Mouse (Mus musculus) MEL (cell line): Measurements from ENCODE around the gene Rrp12. TPM values are rescaled to one million over a fixed set of nuclear protein-coding genes. Genes with fewer than 3 reads are reported as not detected.

ENCODE experiments used
- DNase-seq: peaks from one replicate; pipeline ENCODE4 v3.0.0; 2011; ENCODE audit warnings: low read depth, low spot score
- H3K27ac ChIP-seq: 2 replicates; pipeline ENCODE4 v1.5.1; 2012; ENCODE audit warnings: low read depth, mild to moderate bottlenecking, control low read depth, low read length, moderate library complexity; ENCODE audit not compliant: control insufficient read depth
- H3K27me3 ChIP-seq, 2 experiments: fragments of 150-350 bp in 1 of 2; sonication (generic) in 1 of 2; 2 replicates each; pipeline ENCODE4 v1.6.1; 2012; ENCODE audit warnings: low read length in 2 of 2, mild to moderate bottlenecking in 2 of 2, improper control_type of control experiment in 1 of 2, moderate library complexity in 1 of 2; ENCODE audit not compliant: insufficient read depth in 2 of 2, control insufficient read depth in 1 of 2
- H3K36me3 ChIP-seq, 2 experiments: 2 replicates each; pipeline ENCODE4 v1.6.1; 2012 to 2014; ENCODE audit warnings: low read length in 2 of 2, improper control_type of control experiment in 1 of 2, inconsistent platforms in 1 of 2, mild to moderate bottlenecking in 1 of 2; ENCODE audit not compliant: insufficient read depth in 2 of 2, control insufficient read depth in 1 of 2
- H3K4me1 ChIP-seq, 2 experiments: fragments of 150-350 bp in 1 of 2; sonication (generic) in 1 of 2; 2 replicates each; pipeline ENCODE4 v1.6.1; 2012; ENCODE audit warnings: low read length in 2 of 2, improper control_type of control experiment in 1 of 2, mild to moderate bottlenecking in 1 of 2; ENCODE audit not compliant: insufficient read depth in 2 of 2, control insufficient read depth in 1 of 2
- H3K4me3 ChIP-seq, 2 experiments: fragments of 150-350 bp in 1 of 2; sonication (generic) in 1 of 2; 2 replicates each; pipeline ENCODE4 v1.5.1; 2012; ENCODE audit warnings: low read depth in 2 of 2, low read length in 2 of 2, mild to moderate bottlenecking in 2 of 2, moderate library complexity in 2 of 2, control low read depth in 1 of 2, improper control_type of control experiment in 1 of 2; ENCODE audit not compliant: control insufficient read depth in 1 of 2, insufficient read depth in 1 of 2
- H3K79me2 ChIP-seq: 2 replicates; pipeline ENCODE4 v1.6.1; 2012; ENCODE audit warnings: mild to moderate bottlenecking, low read length, moderate library complexity; ENCODE audit not compliant: control insufficient read depth, poor library complexity, insufficient read depth
- H3K9ac ChIP-seq: 2 replicates; pipeline ENCODE4 v1.6.1; 2012; ENCODE audit warnings: low read depth, mild to moderate bottlenecking, control low read depth, low read length, moderate library complexity; ENCODE audit not compliant: control insufficient read depth, poor library complexity, severe bottlenecking
- H3K9me3 ChIP-seq: fragments of 150-350 bp; sonication (generic); replicated peaks from 2 replicates; pipeline ENCODE4 v1.6.1; 2012; ENCODE audit warnings: mild to moderate bottlenecking, low read length, improper control_type of control experiment, moderate library complexity; ENCODE audit not compliant: insufficient read depth
- BHLHE40 ChIP-seq: IDR thresholded peaks from 2 replicates; pipeline ENCODE4 v1.6.1; 2012; ENCODE audit warnings: low read depth, mild to moderate bottlenecking, inconsistent platforms, low read length, improper control_type of control experiment, borderline replicate concordance
- CHD2 ChIP-seq: IDR thresholded peaks from 2 replicates; pipeline ENCODE4 v1.6.1; 2011; ENCODE audit warnings: low read length, improper control_type of control experiment
- CTCF ChIP-seq, 3 experiments: IDR thresholded peaks in 2 of 3; conservative IDR thresholded peaks in 1 of 3; 2 replicates each; pipeline ENCODE4 v1.5.1; 2011 to 2012; ENCODE audit warnings: low read length in 3 of 3, low read depth in 2 of 3, mild to moderate bottlenecking in 2 of 3, improper control_type of control experiment in 1 of 3, inconsistent platforms in 1 of 3, mixed read lengths in 1 of 3, moderate library complexity in 1 of 3; ENCODE audit not compliant: control insufficient read depth in 1 of 3, insufficient read depth in 1 of 3, poor library complexity in 1 of 3, severe bottlenecking in 1 of 3
- E2F4 ChIP-seq: IDR thresholded peaks from 2 replicates; pipeline ENCODE4 v1.6.1; 2011; ENCODE audit warnings: low read depth, low read length, improper control_type of control experiment, borderline replicate concordance
- ELF1 ChIP-seq: IDR thresholded peaks from 2 replicates; pipeline ENCODE4 v1.6.1; 2014; ENCODE audit warnings: low read depth, mild to moderate bottlenecking, inconsistent platforms, low read length, improper control_type of control experiment, moderate library complexity
- ETS1 ChIP-seq: IDR thresholded peaks from 2 replicates; pipeline ENCODE4 v1.6.1; 2012; ENCODE audit warnings: low read depth, mild to moderate bottlenecking, inconsistent platforms, low read length, improper control_type of control experiment, moderate library complexity
- GABPA ChIP-seq: IDR thresholded peaks from 2 replicates; pipeline ENCODE4 v1.6.1; 2012; ENCODE audit warnings: low read depth, mild to moderate bottlenecking, inconsistent platforms, low read length, improper control_type of control experiment, moderate library complexity
- GATA1 ChIP-seq: IDR thresholded peaks from 2 replicates; pipeline ENCODE4 v1.6.1; 2011; ENCODE audit warnings: low read depth, low read length, improper control_type of control experiment
- HCFC1 ChIP-seq: IDR thresholded peaks from 2 replicates; pipeline ENCODE4 v1.6.1; 2012; ENCODE audit warnings: low read depth, mild to moderate bottlenecking, inconsistent platforms, low read length, improper control_type of control experiment, moderate library complexity
- KAT2A ChIP-seq: conservative IDR thresholded peaks from 2 replicates; pipeline ENCODE4 v1.6.1; 2012; ENCODE audit warnings: low read depth, low read length, improper control_type of control experiment, inconsistent platforms
- MAX ChIP-seq: IDR thresholded peaks from 2 replicates; pipeline ENCODE4 v1.6.1; 2011; ENCODE audit warnings: low read length, improper control_type of control experiment
- MAZ ChIP-seq: IDR thresholded peaks from 2 replicates; pipeline ENCODE4 v1.6.1; 2012; ENCODE audit warnings: low read depth, mild to moderate bottlenecking, inconsistent platforms, low read length, improper control_type of control experiment
- MXI1 ChIP-seq: IDR thresholded peaks from 2 replicates; pipeline ENCODE4 v1.6.1; 2011; ENCODE audit warnings: mild to moderate bottlenecking, low read depth, low read length, improper control_type of control experiment
- MYB ChIP-seq: IDR thresholded peaks from 2 replicates; pipeline ENCODE4 v1.6.1; 2011; ENCODE audit warnings: mild to moderate bottlenecking, low read depth, low read length, improper control_type of control experiment
- MYC ChIP-seq: IDR thresholded peaks from 2 replicates; pipeline ENCODE4 v1.6.1; 2011; ENCODE audit warnings: low read depth, mild to moderate bottlenecking, low read length, improper control_type of control experiment, moderate library complexity
- NELFE ChIP-seq: IDR thresholded peaks from 2 replicates; pipeline ENCODE4 v1.6.1; 2011; ENCODE audit warnings: low read depth, low read length, improper control_type of control experiment
- NRF1 ChIP-seq: IDR thresholded peaks from 2 replicates; pipeline ENCODE4 v1.6.1; 2014; ENCODE audit warnings: low read depth, mild to moderate bottlenecking, inconsistent platforms, low read length, improper control_type of control experiment, moderate library complexity; ENCODE audit not compliant: poor library complexity, insufficient read depth, severe bottlenecking
- POLR2A ChIP-seq, 2 experiments: IDR thresholded peaks; 2 replicates each; pipeline ENCODE4 v1.6.1; 2011 to 2012; ENCODE audit warnings: low read length in 2 of 2, mild to moderate bottlenecking in 2 of 2, control low read depth in 1 of 2, improper control_type of control experiment in 1 of 2, low read depth in 1 of 2, moderate library complexity in 1 of 2; ENCODE audit not compliant: control insufficient read depth in 1 of 2, insufficient read depth in 1 of 2, poor library complexity in 1 of 2
- POLR2AphosphoS2 ChIP-seq: IDR thresholded peaks from 2 replicates; pipeline ENCODE4 v1.6.1; 2011; ENCODE audit warnings: low read length, improper control_type of control experiment
- RAD21 ChIP-seq: IDR thresholded peaks from 2 replicates; pipeline ENCODE4 v1.6.1; 2011; ENCODE audit warnings: mild to moderate bottlenecking, low read depth, low read length, improper control_type of control experiment
- SMC3 ChIP-seq: IDR thresholded peaks from 2 replicates; pipeline ENCODE4 v1.6.1; 2011; ENCODE audit warnings: low read depth, low read length, improper control_type of control experiment
- TAL1 ChIP-seq: IDR thresholded peaks from 2 replicates; pipeline ENCODE4 v1.6.1; 2012; ENCODE audit warnings: mild to moderate bottlenecking, inconsistent platforms, low read length, moderate library complexity, mixed read lengths
- USF2 ChIP-seq, 2 experiments: IDR thresholded peaks; 2 replicates each; pipeline ENCODE4 v1.6.1; 2011 to 2012; ENCODE audit warnings: improper control_type of control experiment in 2 of 2, low read length in 2 of 2, borderline replicate concordance in 1 of 2, inconsistent platforms in 1 of 2, low read depth in 1 of 2, mild to moderate bottlenecking in 1 of 2; ENCODE audit not compliant: insufficient read depth in 1 of 2
- ZC3H11A ChIP-seq: IDR thresholded peaks from 2 replicates; pipeline ENCODE4 v1.6.1; 2012; ENCODE audit warnings: low read depth, mild to moderate bottlenecking, inconsistent platforms, low read length, improper control_type of control experiment
- ZMIZ1 ChIP-seq: IDR thresholded peaks from 2 replicates; pipeline ENCODE4 v1.6.1; 2012; ENCODE audit warnings: low read depth, mild to moderate bottlenecking, inconsistent platforms, low read length, improper control_type of control experiment, moderate library complexity
- ZNF384 ChIP-seq: IDR thresholded peaks from 2 replicates; pipeline ENCODE4 v1.6.1; 2012; ENCODE audit warnings: low read depth, mild to moderate bottlenecking, inconsistent platforms, low read length, improper control_type of control experiment
- polyA plus RNA-seq, 2 experiments: library from polyadenylated mRNA; stranded (reverse) in 1 of 2; unstranded in 1 of 2; fragments of >175 nt in 1 of 2; fragments of >200 nt in 1 of 2; gene quantifications; 2 replicates each; pipeline versions ENCODE4 v1.2.1 to v1.2.4; 2012; ENCODE audit warnings: low replicate concordance in 2 of 2, low read depth in 1 of 2; ENCODE audit not compliant: insufficient read length in 2 of 2, insufficient read depth in 1 of 2, missing spikeins in 1 of 2
- total RNA-seq: library from RNA; depleted of rRNA; stranded (reverse); fragments of 300-350 nt; gene quantifications from 2 replicates; pipeline ENCODE4 v1.2.3, GENCODE M21; 2012

Gene Rrp12
- total and polyA plus RNA-seq, 3 experiments = 44.5 to 134 (median 106) TPM

DNA sequence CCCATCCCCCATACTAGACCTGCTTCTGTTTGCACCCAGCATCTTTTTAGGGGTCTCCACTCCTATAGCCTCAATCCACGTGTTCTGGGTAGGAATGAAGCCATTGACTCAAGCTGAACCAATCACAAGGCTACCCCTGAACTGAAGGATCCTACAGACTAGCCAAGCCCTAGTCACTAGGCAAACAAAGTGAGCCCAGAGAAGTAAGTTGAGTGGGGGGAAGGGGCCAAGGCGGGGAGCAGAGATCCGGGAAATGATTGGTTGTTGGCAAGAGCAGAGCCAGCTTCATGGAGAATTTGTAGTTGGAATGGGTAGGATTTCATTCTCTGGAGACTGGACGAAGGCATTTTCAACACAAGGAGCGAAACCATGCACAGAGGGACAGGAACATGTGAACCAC is 79.1 kb downstream of the Rrp12 start:
- Histone ChIP-seq H3K36me3 (peaks cover 0 to 10% of the 10 kb centered on the region in 2 experiments; a peak in 2 of 4 replicates), H3K9me3 (no peaks in the 10 kb centered on the region), H3K9ac (no peak overlapping the region), H3K27me3 (no peaks in the 10 kb centered on the region), H3K27ac (no peak overlapping the region), H3K79me2 (no peaks in the 10 kb centered on the region)
- DNase-seq = no peak
- TF ChIP-seq CTCF (IDR thresholded peaks at IDR 0.05 in 2 of 3, conservative IDR thresholded peaks at IDR 0.05 in 1 of 3; ENCODE audit: control insufficient read depth in 1 of 3, insufficient read depth in 1 of 3, low read depth in 2 of 3, low read length in 3 of 3, poor library complexity in 1 of 3, severe bottlenecking in 1 of 3) (no peak), MYC (no peak), NRF1 (no peak), NELFE (no peak), ETS1 (no peak), MAX (no peak), GATA1 (no peak), POLR2AphosphoS2 (no peak), USF2 (IDR thresholded peaks at IDR 0.05; ENCODE audit: borderline replicate concordance in 1 of 2, insufficient read depth in 1 of 2, low read depth in 1 of 2, low read length in 2 of 2) (no peak), ZC3H11A (no peak), SMC3 (no peak), POLR2A (IDR thresholded peaks at IDR 0.05; ENCODE audit: control insufficient read depth in 1 of 2, insufficient read depth in 1 of 2, low read depth in 1 of 2, low read length in 2 of 2, poor library complexity in 1 of 2) (no peak), ZNF384 (no peak), HCFC1 (no peak), CHD2 (no peak), E2F4 (no peak), KAT2A (no peak)
- TF ChIP-seq, all 39 proteins: peak for 0
- no peak overlapping the region for H3K4me3 ChIP-seq
- H3K4me1 ChIP-seq = peaks cover 7 to 22% of the 10 kb centered on the region in 2 experiments

DNA sequence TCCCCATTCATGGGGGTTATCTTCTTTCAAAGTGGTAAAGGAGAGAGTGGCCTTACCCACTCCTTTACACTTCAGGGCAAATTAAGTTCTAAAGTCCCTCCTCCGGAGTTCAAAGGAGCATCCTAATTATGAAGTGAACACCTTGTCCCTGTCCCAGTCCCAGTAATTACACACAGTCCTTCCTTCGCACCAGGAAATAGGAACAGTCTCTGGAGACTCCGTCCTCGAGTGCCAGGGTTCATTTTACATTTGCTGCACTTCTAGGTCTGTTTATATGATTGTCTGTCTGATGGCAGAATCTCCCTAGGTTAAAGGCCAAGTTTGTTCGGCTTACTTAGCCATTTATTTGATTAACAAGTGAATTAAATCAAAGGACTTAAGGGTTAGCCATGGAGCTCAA is 79.6 kb downstream of the Rrp12 start:
- Histone ChIP-seq H3K9me3 (no peaks in the 10 kb centered on the region), H3K4me1 (peaks cover 7 to 22% of the 10 kb centered on the region in 2 experiments), H3K27me3 (no peaks in the 10 kb centered on the region), H3K79me2 (no peaks in the 10 kb centered on the region), H3K27ac (no peak overlapping the region), H3K4me3 (no peak overlapping the region), H3K9ac (no peak overlapping the region), H3K36me3 (peaks cover 0 to 10% of the 10 kb centered on the region in 2 experiments; a peak in 2 of 4 replicates)
- no peak for TF ChIP-seq MYB
- no peak for TF ChIP-seq SMC3
- no peak for TF ChIP-seq NELFE
- no peak for TF ChIP-seq MAZ
- TF ChIP-seq GABPA = no peak
- TF ChIP-seq ELF1 = no peak
- TF ChIP-seq ZMIZ1 = no peak
- no peak for TF ChIP-seq POLR2A (IDR thresholded peaks at IDR 0.05; ENCODE audit: control insufficient read depth in 1 of 2, insufficient read depth in 1 of 2, low read depth in 1 of 2, low read length in 2 of 2, poor library complexity in 1 of 2)
- no peak for TF ChIP-seq MAX
- TF ChIP-seq RAD21 = no peak
- no peak for TF ChIP-seq MXI1
- TF ChIP-seq TAL1 = no peak
- no peak for TF ChIP-seq ZC3H11A
- TF ChIP-seq BHLHE40 = no peak
- DNase-seq = no peak
